Mouse (Mus musculus): ENCODE results near the gene Tbc1d19. TPM values are rescaled to one million over a fixed set of nuclear protein-coding genes. Genes with fewer than 3 reads are reported as not detected.

Tbc1d19 gene
- polyA plus RNA-seq, 1 experiment from 2014 or later, result 31.5 TPM

GRCm38 (mm10) chr5:53854561-53854960 is 45.2 kb downstream of the Tbc1d19 start:
- no peak for ATAC-seq
- Histone ChIP-seq H3K4me1 (replicated peaks) (no peaks in the 10 kb centered on the region), H3K4me3 (replicated peaks) (no peak overlapping the region), H3K9ac (no peak overlapping the region), H3K4me2 (replicated peaks) (no peak overlapping the region), H3K36me3 (no peaks in the 10 kb centered on the region), H3K9me3 (no peaks in the 10 kb centered on the region), H3K27me3 (replicated peaks) (no peaks in the 10 kb centered on the region), H3K27ac (no peak overlapping the region)
- WGBS, result 78% methylated on average over 6 of the region's 6 CpGs

- no peak overlapping the region for H3K9ac ChIP-seq
- no peaks in the 10 kb centered on the region for H3K27me3 ChIP-seq (replicated peaks)
- H3K4me3 ChIP-seq (replicated peaks), result no peak overlapping the region
- H3K36me3 ChIP-seq, result no peaks in the 10 kb centered on the region
- WGBS, result 83% methylated on average over 6 of the region's 6 CpGs
- no peak overlapping the region for H3K4me2 ChIP-seq (replicated peaks)
- no peak overlapping the region for H3K27ac ChIP-seq
- no peaks in the 10 kb centered on the region for H3K9me3 ChIP-seq
- no peaks in the 10 kb centered on the region for H3K4me1 ChIP-seq (replicated peaks)
- ATAC-seq, result no peak
Observed at GRCm38 (mm10) chr5:53856011-53856410, 46.6 kb downstream of the Tbc1d19 start.

DNA sequence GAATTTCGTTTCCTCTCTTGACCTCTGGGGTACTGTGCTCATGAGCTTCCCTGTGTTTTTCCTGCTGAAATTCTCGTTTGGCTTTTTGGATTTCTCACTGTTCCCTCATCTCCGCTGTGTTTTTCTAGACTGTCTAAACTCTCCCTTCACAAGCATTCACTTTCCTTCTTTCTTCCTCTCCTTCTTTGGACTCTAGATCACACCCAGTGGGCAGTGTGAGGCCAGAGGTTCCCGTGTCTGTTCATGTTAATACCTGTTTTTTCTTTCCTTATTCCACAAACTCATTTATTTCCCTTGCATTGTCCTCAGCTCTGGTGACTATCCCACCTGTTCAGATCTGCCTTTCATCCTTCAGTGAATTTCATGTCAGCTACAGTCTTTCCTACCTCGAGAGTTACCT is 55.7 kb downstream of the Tbc1d19 start:
- Histone ChIP-seq H3K4me3 (replicated peaks) (no peak overlapping the region), H3K36me3 (0 out of 2 replicates have a peak, but pooled peaks cover 3% of the 10 kb centered on the region), H3K9ac (no peak overlapping the region), H3K27me3 (replicated peaks) (no peaks in the 10 kb centered on the region), H3K4me2 (replicated peaks) (no peak overlapping the region), H3K4me1 (replicated peaks) (no peaks in the 10 kb centered on the region), H3K27ac (no peak overlapping the region), H3K9me3 (no peaks in the 10 kb centered on the region)
- WGBS, result 79% methylated on average over 5 of the region's 5 CpGs
- ATAC-seq, result no peak

DNA sequence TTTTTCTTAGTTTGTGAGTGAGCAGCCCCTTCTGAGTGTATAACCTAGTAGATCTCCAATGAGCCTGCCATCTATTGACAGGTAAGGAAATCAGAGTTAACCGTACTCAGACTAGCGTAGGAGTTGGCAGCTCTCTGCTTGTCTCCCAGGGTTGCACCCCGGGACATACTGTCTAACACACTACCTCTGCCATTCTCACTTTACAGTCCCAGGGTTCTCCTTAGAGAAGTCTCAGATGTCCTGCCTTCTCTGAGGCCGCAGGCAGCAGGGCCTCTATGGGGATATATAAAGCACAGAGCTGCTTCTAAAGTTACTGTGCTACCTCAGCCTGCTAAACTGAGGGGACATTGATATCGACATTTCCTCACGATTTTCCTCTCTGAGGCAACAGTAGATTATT is 56.6 kb downstream of the Tbc1d19 start:
- H3K4me2 ChIP-seq (replicated peaks), result no peak overlapping the region

GRCm38 (mm10) chr5:53871665-53872312 is 62.4 kb downstream of the Tbc1d19 start:
- Histone ChIP-seq H3K36me3 (0 out of 2 replicates have a peak, but pooled peaks cover 3% of the 10 kb centered on the region), H3K27me3 (replicated peaks) (no peaks in the 10 kb centered on the region), H3K4me2 (replicated peaks) (no peak overlapping the region), H3K27ac (no peak overlapping the region), H3K9ac (no peak overlapping the region), H3K4me1 (replicated peaks) (no peaks in the 10 kb centered on the region), H3K4me3 (replicated peaks) (no peak overlapping the region), H3K9me3 (no peaks in the 10 kb centered on the region)
- peak; percentile 88 for ATAC-seq
- WGBS, result 30% methylated on average over 6 of the region's 6 CpGs

More for the DNA sequence above, 56.6 kb downstream of the Tbc1d19 start:
- Histone ChIP-seq H3K9me3 (no peaks in the 10 kb centered on the region), H3K27me3 (replicated peaks) (no peaks in the 10 kb centered on the region), H3K4me3 (replicated peaks) (no peak overlapping the region), H3K9ac (no peak overlapping the region), H3K27ac (no peak overlapping the region), H3K36me3 (0 out of 2 replicates have a peak, but pooled peaks cover 3% of the 10 kb centered on the region), H3K4me1 (replicated peaks) (no peaks in the 10 kb centered on the region)
- no peak for ATAC-seq
- WGBS, result 91% methylated on average over 6 of the region's 6 CpGs

GRCm38 (mm10) chr5:53874966-53875365 is 65.6 kb downstream of the Tbc1d19 start:
- H3K4me2 ChIP-seq (replicated peaks), result no peak overlapping the region
- H3K27ac ChIP-seq, result no peak overlapping the region
- no peak overlapping the region for H3K4me3 ChIP-seq (replicated peaks)
- no peaks in the 10 kb centered on the region for H3K4me1 ChIP-seq (replicated peaks)
- ATAC-seq, result no peak
- no peaks in the 10 kb centered on the region for H3K27me3 ChIP-seq (replicated peaks)
- H3K36me3 ChIP-seq, result no peaks in the 10 kb centered on the region
- no peaks in the 10 kb centered on the region for H3K9me3 ChIP-seq
- WGBS, result 86% methylated on average over 3 of the region's 3 CpGs
- no peak overlapping the region for H3K9ac ChIP-seq

GRCm38 (mm10) chr5:53880724-53881123 is 71.3 kb downstream of the Tbc1d19 start:
- Histone ChIP-seq H3K4me2 (replicated peaks) (no peak overlapping the region), H3K4me3 (replicated peaks) (no peak overlapping the region), H3K9ac (no peak overlapping the region), H3K9me3 (no peaks in the 10 kb centered on the region), H3K4me1 (replicated peaks) (no peaks in the 10 kb centered on the region), H3K36me3 (no peaks in the 10 kb centered on the region), H3K27me3 (replicated peaks) (no peaks in the 10 kb centered on the region), H3K27ac (no peak overlapping the region)
- 48% methylated on average over 4 of the region's 4 CpGs for whole genome bisulfite sequencing
- no peak for ATAC-seq

DNA sequence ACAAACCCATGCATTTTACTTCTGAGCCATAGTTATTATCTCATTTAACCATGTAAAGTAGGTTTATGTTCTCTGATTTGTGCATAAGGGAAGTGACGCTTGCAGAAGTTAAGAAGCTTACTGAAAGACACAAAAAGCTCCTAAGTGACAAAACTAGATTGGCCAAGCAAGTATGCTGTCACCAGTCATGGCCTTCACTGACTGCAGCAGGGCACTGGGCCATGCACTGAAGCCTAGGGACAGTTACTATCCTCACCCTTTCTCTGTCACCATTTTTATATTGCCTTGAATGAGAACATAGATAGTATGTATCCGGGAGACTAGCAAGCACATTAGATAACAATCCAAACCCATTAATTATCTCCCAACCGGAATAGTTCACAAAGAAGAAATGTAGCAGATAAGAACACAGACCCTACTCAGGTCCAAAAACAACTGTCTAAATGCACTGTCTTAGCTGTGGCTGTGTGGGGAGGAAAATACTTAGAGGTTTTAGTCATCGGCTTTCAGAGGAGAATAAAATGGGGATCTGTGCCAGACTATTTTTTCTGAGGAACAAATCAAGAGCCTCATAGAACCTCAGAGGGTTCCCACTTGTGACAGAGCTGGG is 72.1 kb downstream of the Tbc1d19 start:
- Histone ChIP-seq H3K27me3 (replicated peaks) (no peaks in the 10 kb centered on the region), H3K9ac (no peak overlapping the region), H3K9me3 (no peaks in the 10 kb centered on the region), H3K36me3 (no peaks in the 10 kb centered on the region), H3K4me3 (replicated peaks) (no peak overlapping the region), H3K4me2 (replicated peaks) (no peak overlapping the region), H3K4me1 (replicated peaks) (no peaks in the 10 kb centered on the region), H3K27ac (no peak overlapping the region)
- WGBS, result 62% methylated on average over 4 of the region's 4 CpGs
- ATAC-seq, result no peak

GRCm38 (mm10) chr5:53901406-53901805 is 92.0 kb downstream of the Tbc1d19 start:
- WGBS, result 74% methylated on average over 9 of the region's 9 CpGs
- 0 out of 2 replicates have a peak, but pooled peaks cover 3% of the 10 kb centered on the region for H3K36me3 ChIP-seq
- no peak for ATAC-seq

GRCm38 (mm10) chr5:53902757-53903156 is 93.4 kb downstream of the Tbc1d19 start:
- H3K4me2 ChIP-seq (replicated peaks), result no peak overlapping the region
- H3K27me3 ChIP-seq (replicated peaks), result no peaks in the 10 kb centered on the region
- H3K36me3 ChIP-seq, result no peaks in the 10 kb centered on the region
- no peak for ATAC-seq
- H3K9ac ChIP-seq, result no peak overlapping the region
- WGBS, result 56% methylated on average over 3 of the region's 3 CpGs
- H3K4me1 ChIP-seq (replicated peaks), result no peaks in the 10 kb centered on the region
- no peak overlapping the region for H3K27ac ChIP-seq
- H3K4me3 ChIP-seq (replicated peaks), result no peak overlapping the region
- H3K9me3 ChIP-seq, result no peaks in the 10 kb centered on the region

More at GRCm38 (mm10) chr5:53901406-53901805, 92.0 kb downstream of the Tbc1d19 start:
- Histone ChIP-seq H3K4me1 (replicated peaks) (no peaks in the 10 kb centered on the region), H3K9me3 (no peaks in the 10 kb centered on the region), H3K4me2 (replicated peaks) (no peak overlapping the region), H3K9ac (no peak overlapping the region), H3K27ac (no peak overlapping the region), H3K27me3 (replicated peaks) (no peaks in the 10 kb centered on the region), H3K4me3 (replicated peaks) (no peak overlapping the region)

DNA sequence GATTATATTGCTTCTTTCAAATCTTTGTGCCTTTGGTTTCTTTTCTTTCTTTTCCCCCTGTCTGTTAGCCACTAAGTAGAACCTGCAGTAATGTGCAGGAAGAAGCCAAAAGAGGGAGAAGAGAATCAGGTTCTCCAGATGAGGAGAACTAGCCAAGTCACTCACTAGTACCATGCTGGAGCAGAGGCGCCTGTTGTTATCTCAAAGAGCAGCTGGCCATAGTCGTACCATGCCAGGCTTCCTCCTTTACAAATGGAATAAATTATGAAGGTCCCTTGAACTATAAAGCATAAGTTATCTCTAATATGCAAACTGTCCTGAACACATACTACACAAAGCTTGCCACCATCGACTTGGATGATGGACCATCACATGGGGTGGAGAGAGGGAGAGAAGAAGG is 99.8 kb downstream of the Tbc1d19 start:
- H3K36me3 ChIP-seq, result no peaks in the 10 kb centered on the region

DNA sequence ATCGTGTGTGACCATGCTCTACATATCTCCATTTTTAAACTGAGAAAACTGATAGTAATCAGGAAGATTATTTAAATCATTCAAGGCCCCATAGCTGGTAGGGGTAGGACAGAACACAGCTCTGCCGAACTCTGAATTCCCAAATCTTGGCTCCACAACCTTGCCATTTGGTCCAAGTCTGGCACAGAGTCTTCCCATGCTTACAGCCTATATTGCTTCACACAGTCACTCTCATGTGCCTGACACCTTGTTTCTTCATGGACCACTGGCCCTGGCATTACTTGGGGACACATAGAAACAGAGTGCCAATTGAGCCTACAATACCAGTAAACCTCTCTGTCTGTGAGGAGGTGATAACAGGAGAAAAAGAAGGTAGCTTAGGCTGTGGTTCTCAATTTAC is 111.0 kb downstream of the Tbc1d19 start:
- no peaks in the 10 kb centered on the region for H3K4me1 ChIP-seq (replicated peaks)
- H3K36me3 ChIP-seq, result no peaks in the 10 kb centered on the region
- H3K9me3 ChIP-seq, result no peaks in the 10 kb centered on the region
- no peak overlapping the region for H3K9ac ChIP-seq
- H3K4me2 ChIP-seq (replicated peaks), result no peak overlapping the region
- no peaks in the 10 kb centered on the region for H3K27me3 ChIP-seq (replicated peaks)
- ATAC-seq, result no peak
- H3K27ac ChIP-seq, result no peak overlapping the region
- H3K4me3 ChIP-seq (replicated peaks), result no peak overlapping the region
- WGBS, result 94% methylated on average over 2 of the region's 2 CpGs

More for the DNA sequence above, 99.8 kb downstream of the Tbc1d19 start:
- H3K27me3 ChIP-seq (replicated peaks), result no peaks in the 10 kb centered on the region
- no peak overlapping the region for H3K4me3 ChIP-seq (replicated peaks)
- H3K4me1 ChIP-seq (replicated peaks), result no peaks in the 10 kb centered on the region
- ATAC-seq, result no peak
- WGBS, result 93% methylated on average over 3 of the region's 3 CpGs
- no peak overlapping the region for H3K9ac ChIP-seq
- no peaks in the 10 kb centered on the region for H3K9me3 ChIP-seq
- H3K4me2 ChIP-seq (replicated peaks), result no peak overlapping the region
- no peak overlapping the region for H3K27ac ChIP-seq
